Mouse (Mus musculus): Measurements from ENCODE around the gene Rgs3.

Gene Rgs3

DNA sequence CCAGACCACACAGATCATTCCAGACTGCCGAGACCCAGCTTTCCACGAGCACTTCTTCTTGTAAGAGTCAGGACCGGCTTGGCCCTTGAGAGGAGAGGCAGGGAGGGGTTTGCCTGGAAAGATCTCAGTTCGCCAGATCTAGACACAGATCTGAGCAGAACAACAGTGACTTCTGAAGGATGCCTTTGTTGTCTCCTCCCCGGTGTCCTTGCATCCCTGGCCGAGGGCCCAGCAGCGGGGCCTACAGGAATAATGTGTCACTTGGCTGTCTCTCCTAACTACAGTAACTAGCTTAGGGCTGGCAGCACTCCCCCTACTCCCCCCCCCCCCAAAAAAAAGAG is 46.9 kb downstream of the Rgs3 start:
- DNase-seq (ENCODE audit: low spot score) = no peak

- no peak for DNase-seq (ENCODE audit: low spot score)
Observed at GRCm38 (mm10) chr4:62606905-62607304, 47.3 kb downstream of the Rgs3 start.

GRCm38 (mm10) chr4:62607345-62607744 is 47.7 kb downstream of the Rgs3 start:
- no peak for DNase-seq (ENCODE audit: low spot score)

DNA sequence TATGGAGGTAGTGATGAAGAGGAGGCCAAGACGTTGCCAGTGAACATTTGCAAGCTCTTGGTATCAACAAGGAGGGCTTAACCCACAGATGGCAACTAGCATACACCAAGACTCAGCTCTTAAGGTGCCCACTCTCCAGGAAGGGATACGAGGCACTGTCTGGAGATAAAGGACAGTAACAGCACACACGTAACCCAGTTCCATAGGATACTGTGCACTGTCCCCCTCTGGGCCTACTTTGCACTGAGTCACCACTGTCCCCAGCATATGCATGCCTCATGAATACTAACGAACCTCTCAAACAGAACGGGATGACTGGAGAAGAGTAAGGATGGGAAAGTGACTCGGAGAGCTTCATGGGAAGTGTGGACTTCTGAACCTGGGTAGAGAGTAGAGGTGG is 48.2 kb downstream of the Rgs3 start:
- DNase-seq (ENCODE audit: low spot score) = no peak

- no peak for DNase-seq (ENCODE audit: low spot score)
Observed at GRCm38 (mm10) chr4:62609333-62609732, 49.7 kb downstream of the Rgs3 start.

GRCm38 (mm10) chr4:62610142-62610675 is 50.6 kb downstream of the Rgs3 start:
- DNase-seq (ENCODE audit: low spot score) = no peak

GRCm38 (mm10) chr4:62612601-62613501 is 53.2 kb downstream of the Rgs3 start:
- peak; percentile 74 for DNase-seq (ENCODE audit: low spot score)

DNA sequence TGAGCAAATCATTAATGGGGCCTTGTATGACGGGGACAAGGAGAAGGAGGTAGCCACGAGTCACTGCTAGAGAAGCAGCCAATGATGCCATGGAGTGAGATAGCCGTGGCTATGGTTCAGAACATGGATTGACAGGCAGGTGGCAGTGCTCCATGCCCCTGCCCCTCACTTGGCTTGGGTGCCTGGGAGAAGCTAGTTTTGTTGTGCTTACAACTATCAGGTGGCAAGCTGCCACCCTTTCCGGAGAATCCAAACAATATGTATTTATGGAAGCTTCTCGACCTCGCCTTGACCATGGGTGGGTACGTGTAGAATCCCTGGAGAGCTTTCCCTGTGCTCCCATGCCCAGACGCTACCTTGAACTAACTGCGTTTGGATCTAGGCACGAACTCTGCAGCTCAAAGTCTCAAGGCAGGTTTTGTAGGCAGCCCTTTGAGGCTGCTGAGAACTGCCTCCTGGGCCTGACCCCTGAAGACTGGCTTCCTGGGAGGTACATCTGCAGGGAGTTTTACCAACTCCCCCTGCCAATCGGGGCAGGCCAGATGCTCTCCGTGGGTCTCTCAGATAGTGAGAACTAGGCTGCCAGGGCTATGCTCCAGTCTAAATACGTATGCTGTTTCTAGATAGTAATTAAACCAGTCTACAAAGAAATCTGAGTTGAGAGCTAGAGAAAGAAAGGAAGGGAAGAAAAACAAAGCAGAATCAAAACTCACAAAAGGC is 54.2 kb downstream of the Rgs3 start:
- peak; percentile 73 for DNase-seq (ENCODE audit: low spot score)

DNA sequence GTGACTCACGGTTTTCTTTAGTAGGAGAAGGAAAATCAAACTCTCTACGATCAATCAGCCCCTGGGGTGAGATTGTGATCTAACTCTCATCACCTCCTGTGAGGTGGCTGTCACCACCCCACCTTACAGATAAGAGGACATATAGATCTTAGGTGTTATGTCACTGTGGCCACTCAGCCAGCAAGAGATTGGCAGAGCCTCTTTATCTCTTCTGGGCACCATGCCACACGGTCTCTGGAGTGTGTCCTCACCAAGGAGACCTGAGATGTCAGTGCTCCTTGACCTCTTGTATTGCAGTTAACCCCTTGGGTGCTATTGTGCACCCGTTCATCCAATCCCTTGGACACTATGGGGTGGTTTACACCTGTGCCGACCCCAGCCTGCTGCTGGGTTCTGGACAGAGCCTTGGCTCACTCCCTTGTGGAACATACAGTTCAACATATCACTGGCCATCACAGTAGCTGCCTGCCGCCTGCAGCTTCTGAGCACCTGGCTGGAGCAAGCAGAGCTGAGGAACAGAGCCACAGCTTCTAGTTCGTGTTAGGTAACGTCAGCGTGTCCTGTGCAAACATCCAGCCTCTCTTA is 58.3 kb downstream of the Rgs3 start:
- no peak for DNase-seq (ENCODE audit: low spot score)

- DNase-seq (ENCODE audit: low spot score) = peak; percentile 86
Observed at GRCm38 (mm10) chr4:62619232-62619964, 59.8 kb downstream of the Rgs3 start.

DNA sequence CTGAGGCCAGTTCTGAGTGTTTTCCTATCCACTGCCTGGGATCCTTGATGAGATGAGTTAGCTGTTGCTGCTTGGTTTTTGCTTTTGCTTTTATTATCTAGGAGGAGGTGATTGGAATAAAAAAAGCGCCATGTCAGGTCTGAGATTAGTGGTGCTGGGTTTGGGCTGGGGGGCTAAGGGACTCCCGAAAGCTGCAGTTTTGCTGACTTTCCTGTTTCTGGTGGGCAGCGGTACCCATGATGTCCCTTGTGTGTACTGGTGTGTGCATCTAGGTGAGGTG is 60.3 kb downstream of the Rgs3 start:
- DNase-seq (ENCODE audit: low spot score) = no peak

GRCm38 (mm10) chr4:62621151-62621550 is 61.5 kb downstream of the Rgs3 start:
- no peak for DNase-seq (ENCODE audit: low spot score)

DNA sequence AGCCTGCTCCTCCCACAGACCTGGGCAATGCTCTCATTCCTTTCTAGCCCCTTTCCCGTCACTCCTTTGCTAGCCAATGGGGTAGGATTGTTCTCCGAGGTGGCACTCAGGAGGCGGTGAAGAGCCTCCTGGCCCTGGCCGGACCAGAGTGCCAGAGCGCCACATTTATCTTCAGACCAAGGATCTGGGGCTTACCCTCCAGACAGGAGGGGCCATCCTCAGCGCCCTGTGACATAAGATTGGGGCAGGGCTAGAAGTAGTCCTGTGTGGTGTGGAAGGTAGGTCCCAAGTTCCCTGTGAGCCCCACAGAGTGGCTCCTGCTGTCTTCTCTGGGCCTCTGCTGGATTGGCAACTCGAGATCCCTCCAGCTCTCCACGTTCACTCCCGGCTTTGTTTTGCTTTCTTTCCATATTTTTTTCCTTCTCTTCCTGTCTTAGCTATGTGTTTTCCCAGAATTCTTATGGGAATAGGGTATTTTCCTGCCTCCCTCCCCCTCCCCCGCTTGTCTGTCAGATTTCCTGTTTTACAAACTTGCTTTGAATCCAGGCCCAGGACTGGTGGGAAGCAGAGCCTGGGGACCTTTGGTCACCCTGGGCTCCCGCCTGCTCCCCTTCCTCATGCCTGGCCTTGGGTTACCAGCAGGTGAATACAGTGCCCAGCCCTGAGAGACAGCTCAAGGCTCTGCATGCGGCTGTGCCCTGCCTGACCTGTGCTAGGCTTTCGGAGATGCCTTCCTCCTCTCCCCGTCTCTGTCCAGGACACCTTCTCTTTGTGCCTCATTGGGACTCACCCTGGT is 62.4 kb downstream of the Rgs3 start:
- DNase-seq (ENCODE audit: low spot score) = no peak

DNA sequence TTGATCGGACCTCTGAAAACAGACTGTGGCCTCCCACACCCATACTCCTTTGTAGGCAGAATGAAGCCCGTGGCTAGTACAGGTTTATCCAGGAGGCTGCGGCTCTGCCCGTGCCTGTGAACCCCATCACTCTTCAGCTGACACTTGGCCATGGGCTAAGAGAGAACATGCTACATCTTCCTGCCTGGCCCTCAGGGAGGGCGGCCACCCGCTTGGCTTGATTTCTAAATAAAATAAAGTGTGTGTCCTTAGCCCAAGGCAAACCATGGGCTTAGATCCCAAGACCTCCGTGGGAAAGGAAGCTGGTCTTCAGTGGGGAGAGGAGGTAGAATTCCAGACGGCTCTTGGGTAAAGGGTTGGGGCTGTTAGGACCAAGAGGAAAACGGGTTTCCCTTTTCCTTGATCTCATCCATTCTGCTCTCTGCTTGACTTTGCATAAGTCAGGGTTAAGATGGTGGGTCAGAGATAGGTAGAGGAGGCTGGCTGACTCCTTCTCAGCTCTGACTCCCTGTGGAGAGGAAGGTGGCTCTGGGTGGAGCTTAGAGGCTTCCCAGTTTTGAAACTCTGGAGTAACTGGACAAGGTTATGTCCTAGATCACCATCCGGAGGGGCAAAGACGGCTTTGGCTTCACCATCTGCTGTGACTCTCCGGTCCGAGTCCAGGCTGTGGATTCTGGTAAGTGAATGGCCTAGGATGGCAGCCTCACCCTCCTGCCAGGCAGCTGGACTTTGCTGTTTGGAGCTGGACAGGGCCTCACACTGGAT is 63.8 kb downstream of the Rgs3 start:
- no peak for DNase-seq (ENCODE audit: low spot score)

GRCm38 (mm10) chr4:62624679-62625450 is 65.2 kb downstream of the Rgs3 start:
- DNase-seq (ENCODE audit: low spot score) = no peak

DNA sequence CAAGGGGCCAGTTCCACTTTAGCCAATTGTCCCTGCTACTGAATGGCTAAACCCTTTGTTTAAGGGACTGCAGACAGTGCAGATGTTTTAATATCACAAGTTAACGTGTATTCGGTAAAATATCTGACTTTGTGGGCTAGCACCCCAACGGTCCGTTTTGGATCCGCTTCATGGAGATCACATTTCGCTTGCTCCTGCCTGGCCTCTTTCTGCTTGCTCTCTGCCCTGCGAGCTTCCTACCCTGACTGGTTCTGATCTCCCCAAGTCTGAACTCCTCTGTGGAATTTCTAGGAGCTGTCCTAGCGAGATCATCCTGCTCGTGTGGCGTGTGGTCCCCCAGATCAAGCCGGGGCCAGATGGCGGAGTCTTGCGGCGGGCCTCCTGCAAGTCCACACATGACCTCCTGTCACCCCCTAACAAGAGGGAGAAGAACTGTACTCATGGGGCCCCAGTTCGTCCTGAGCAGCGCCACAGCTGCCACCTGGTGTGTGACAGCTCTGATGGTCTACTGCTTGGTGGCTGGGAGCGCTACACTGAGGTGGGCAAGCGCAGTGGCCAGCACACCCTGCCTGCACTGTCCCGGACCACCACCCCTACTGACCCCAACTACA is 65.9 kb downstream of the Rgs3 start:
- no peak for DNase-seq (ENCODE audit: low spot score)

GRCm38 (mm10) chr4:62626228-62627026 is 66.8 kb downstream of the Rgs3 start:
- DNase-seq (ENCODE audit: low spot score) = no peak

DNA sequence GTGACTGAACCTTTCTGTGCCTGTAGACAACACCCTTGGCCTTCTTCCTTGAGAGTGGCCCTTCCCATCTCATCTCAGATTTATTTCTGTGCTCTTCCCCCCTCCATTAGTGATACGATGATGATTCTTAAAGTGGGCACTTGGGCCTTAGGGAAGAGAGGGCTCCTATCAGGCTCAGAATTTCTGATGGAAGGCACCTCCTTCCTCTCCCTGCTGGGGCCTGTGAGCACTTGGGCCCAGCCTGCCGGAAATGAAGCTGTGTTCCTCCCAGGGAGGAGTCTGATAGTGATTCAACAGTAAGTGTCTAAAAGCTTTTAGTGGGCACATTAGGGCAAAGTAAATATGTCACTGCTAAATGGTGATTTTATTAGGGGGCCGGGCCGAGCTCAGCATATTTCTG is 67.7 kb downstream of the Rgs3 start:
- DNase-seq (ENCODE audit: low spot score) = peak; percentile 32

DNA sequence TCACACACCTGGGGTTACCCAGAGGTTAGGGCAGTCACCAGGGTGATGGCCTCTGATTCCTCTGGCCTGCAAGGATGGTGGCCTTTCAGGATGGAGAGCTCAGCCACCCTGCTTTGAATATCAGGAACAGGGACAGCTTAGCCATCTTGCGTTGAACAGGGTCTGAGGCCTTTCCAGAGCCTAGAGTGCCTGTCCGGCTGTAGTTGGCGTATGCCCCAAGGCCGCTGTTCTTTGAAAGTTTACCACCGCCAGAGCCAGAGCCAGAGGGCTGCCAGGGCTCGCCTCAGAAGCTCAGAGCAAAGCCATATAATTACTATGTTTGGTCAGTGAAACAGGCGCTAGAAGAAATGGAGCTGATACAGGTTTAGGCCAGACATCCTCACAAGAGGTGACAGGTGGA is 68.9 kb downstream of the Rgs3 start:
- no peak for DNase-seq (ENCODE audit: low spot score)
